Mouse (Mus musculus) stomach, postnatal 0 days (tissue): ENCODE measurements around the gene Rnd2. TPM values are rescaled to one million over a fixed set of nuclear protein-coding genes. Genes with fewer than 3 reads are reported as not detected.

ENCODE experiments used
- ATAC-seq: fragments of 200-750 bp; cut with Nextera tagmentation; 2 replicates; pipeline ENCODE4 v1.8.0; 2017; ENCODE audit not compliant: low FRiP score, low TSS enrichment
- DNase-seq: peaks from one replicate; pipeline ENCODE4 v3.0.0-alpha.2; 2016; ENCODE audit warnings: low spot score
- H3K27ac ChIP-seq: fragments of 300-500 bp; sonication (generic); replicated peaks from 2 replicates; pipeline ENCODE4 v1.5.1; 2014; ENCODE audit warnings: mild to moderate bottlenecking, control low read depth
- H3K27me3 ChIP-seq: fragments of 300-500 bp; sonication (generic); 2 replicates; pipeline ENCODE4 v1.6.1; 2014; ENCODE audit warnings: low read length; ENCODE audit not compliant: control insufficient read depth, insufficient read depth
- H3K36me3 ChIP-seq: fragments of 300-500 bp; sonication (generic); 2 replicates; pipeline ENCODE4 v1.6.1; 2014; ENCODE audit warnings: low read length, mixed read lengths; ENCODE audit not compliant: control insufficient read depth, insufficient read depth
- H3K4me1 ChIP-seq: fragments of 300-500 bp; sonication (generic); replicated peaks from 2 replicates; pipeline ENCODE4 v1.6.1; 2014; ENCODE audit warnings: antibody characterized with exemption; ENCODE audit not compliant: control insufficient read depth, insufficient read depth
- H3K4me2 ChIP-seq: fragments of 300-500 bp; sonication (generic); replicated peaks from 2 replicates; pipeline ENCODE4 v1.6.1; 2014; ENCODE audit warnings: low read depth, mild to moderate bottlenecking, control low read depth, moderate library complexity
- H3K4me3 ChIP-seq: fragments of 300-500 bp; sonication (generic); 2 replicates; pipeline ENCODE4 v1.5.1; 2014; ENCODE audit warnings: low read depth, low read length, control low read depth
- H3K9ac ChIP-seq: fragments of 300-500 bp; sonication (generic); 2 replicates; pipeline ENCODE4 v1.6.1; 2014; ENCODE audit warnings: mild to moderate bottlenecking, low read length, control low read depth, mixed read lengths
- H3K9me3 ChIP-seq: fragments of 300-500 bp; sonication (generic); 2 replicates; pipeline ENCODE4 v1.6.1; 2016; ENCODE audit warnings: low read length; ENCODE audit not compliant: control insufficient read depth
- CTCF ChIP-seq: IDR thresholded peaks from 2 replicates; pipeline ENCODE4 v1.5.1; 2016; ENCODE audit warnings: antibody characterized with exemption, low read depth, mild to moderate bottlenecking, moderate library complexity
- EP300 ChIP-seq: optimal IDR thresholded peaks from 2 replicates; pipeline ENCODE3; 2016; ENCODE audit warnings: antibody characterized with exemption
- WGBS: fragments of 180-500 bp; shearing (Covaris S2); extraction: QIAGEN DNeasy Blood & Tissue Kit; methylation state at CpG from one replicate; pipeline ENCODE4 v1.1.7; 2014; 5-methylcytosine and 5-hydroxymethylcytosine counted together
- polyA plus RNA-seq: library from polyadenylated mRNA; unstranded; fragments of >200 nt; fragmentation: Nextera tagmentation; extraction: Ambion mirVana; gene quantifications from 2 replicates; pipeline ENCODE4 v1.2.1, GENCODE M21; 2015

Gene Rnd2
- polyA plus RNA-seq, 1 experiment from 2014 or later = 15.3 TPM

GRCm38 (mm10) chr11:101419610-101420009, 45.2 kb upstream of the Rnd2 start:
- no peak for DNase-seq
- no peaks in the 10 kb centered on the region for H3K36me3 ChIP-seq
- no peak for TF ChIP-seq EP300
- TF ChIP-seq CTCF = peak; percentile 53
- no peaks in the 10 kb centered on the region for H3K4me1 ChIP-seq
- no peak for ATAC-seq
- no peaks in the 10 kb centered on the region for H3K9me3 ChIP-seq
- no peak overlapping the region for H3K4me2 ChIP-seq
- WGBS = 39% methylated on average over 3 of the region's 3 CpGs
- H3K27me3 ChIP-seq = no peaks in the 10 kb centered on the region
- no peak overlapping the region for H3K9ac ChIP-seq
- no peak overlapping the region for H3K4me3 ChIP-seq
- no peak overlapping the region for H3K27ac ChIP-seq

- no peak overlapping the region for H3K27ac ChIP-seq
- H3K9me3 ChIP-seq = no peaks in the 10 kb centered on the region
- ATAC-seq = no peak
- H3K27me3 ChIP-seq = no peaks in the 10 kb centered on the region
- H3K36me3 ChIP-seq = no peaks in the 10 kb centered on the region
- H3K9ac ChIP-seq = no peak overlapping the region
- no peaks in the 10 kb centered on the region for H3K4me1 ChIP-seq
- no peak for DNase-seq
- 93% methylated on average over 5 of the region's 5 CpGs for WGBS
- H3K4me3 ChIP-seq = no peak overlapping the region
- H3K4me2 ChIP-seq = no peak overlapping the region
- TF ChIP-seq CTCF (no peak), EP300 (no peak)
These were observed 44.7 kb upstream of the Rnd2 start for GRCm38 (mm10) chr11:101420148-101420547.

GRCm38 (mm10) chr11:101424105-101424851, 40.5 kb upstream of the Rnd2 start, which contains the start of gene Gm27029:
TSS of gene Gm27029 (minus strand) at chr11:101424796.
- peak; percentile 61 for ATAC-seq
- Histone ChIP-seq H3K27me3 (no peaks in the 10 kb centered on the region), H3K4me2 (peak within 1 kb of the TSS; percentile 92), H3K4me1 (peaks cover 4% of the 10 kb centered on the region; the same call in 1 of the 2 replicates), H3K9me3 (no peaks in the 10 kb centered on the region), H3K27ac (peak within 1 kb of the TSS; percentile 94), H3K36me3 (no peaks in the 10 kb centered on the region), H3K9ac (peak within 1 kb of the TSS; percentile 90), H3K4me3 (peak within 1 kb of the TSS; percentile 94)
- DNase-seq = peak; percentile 45
- WGBS = 4% methylated on average over 23 of the region's 23 CpGs
- TF ChIP-seq EP300 (no peak), CTCF (no peak)

GRCm38 (mm10) chr11:101424925-101425813, 39.6 kb upstream of the Rnd2 start, which contains the start of the genes Rundc1 and Ptges3l:
TSS of gene Rundc1 (plus strand) at chr11:101425085.
TSS of gene Ptges3l (minus strand) at chr11:101425333.
- H3K36me3 ChIP-seq = no peaks in the 10 kb centered on the region
- DNase-seq = peak; percentile 99
- TF ChIP-seq CTCF (peak; percentile 65), EP300 (no peak)
- H3K4me1 ChIP-seq = peaks cover 4% of the 10 kb centered on the region; the same call in 1 of the 2 replicates
- H3K27ac ChIP-seq = peak within 1 kb of the TSS; percentile 94
- H3K9ac ChIP-seq = peak within 1 kb of the TSS; percentile 90
- peak within 1 kb of the TSS; percentile 94 for H3K4me3 ChIP-seq
- H3K4me2 ChIP-seq = peak within 1 kb of the TSS; percentile 92
- ATAC-seq = peak; percentile 90
- H3K27me3 ChIP-seq = no peaks in the 10 kb centered on the region
- under 1% methylated on average over 80 of the region's 81 CpGs for WGBS
- H3K9me3 ChIP-seq = no peaks in the 10 kb centered on the region

- Histone ChIP-seq H3K4me3 (peak overlapping the region; percentile 94), H3K36me3 (peaks cover 2% of the 10 kb centered on the region; the same call in 1 of the 2 replicates), H3K4me1 (peaks cover 4% of the 10 kb centered on the region; the same call in 1 of the 2 replicates), H3K27ac (no peak overlapping the region), H3K27me3 (no peaks in the 10 kb centered on the region), H3K4me2 (peak overlapping the region; percentile 92), H3K9ac (peak overlapping the region; percentile 90), H3K9me3 (no peaks in the 10 kb centered on the region)
- TF ChIP-seq CTCF = no peak
- no peak for TF ChIP-seq EP300
- DNase-seq (no peak), ATAC-seq (no peak)
- WGBS = 51% methylated on average over 8 of the region's 8 CpGs
These were observed 38.6 kb upstream of the Rnd2 start for GRCm38 (mm10) chr11:101426165-101426564.
